Mouse (Mus musculus): ENCODE data around the gene Aqp1. TPM values are rescaled to one million over a fixed set of nuclear protein-coding genes. Genes with fewer than 3 reads are reported as not detected.

Gene Aqp1
- total and polyA plus RNA-seq, 3 experiments, result 57.2 to 95.3 TPM; not detected in 1

- no peak for TF ChIP-seq MAZ (IDR thresholded peaks at IDR 0.05; ENCODE audit: low read depth, low read length)
- peak; percentile 51; the same call in 1 of the 2 replicates for TF ChIP-seq ETS1 (IDR thresholded peaks at IDR 0.05; ENCODE audit: low read depth, low read length)
- no peak for TF ChIP-seq CHD2 (IDR thresholded peaks at IDR 0.05; ENCODE audit: low read length)
- peak; percentile 87 for TF ChIP-seq GATA1 (IDR thresholded peaks at IDR 0.05; ENCODE audit: low read depth, low read length)
- TF ChIP-seq NELFE (IDR thresholded peaks at IDR 0.05; ENCODE audit: low read depth, low read length), result no peak
- TF ChIP-seq ZMIZ1 (IDR thresholded peaks at IDR 0.05; ENCODE audit: low read depth, low read length), result no peak
- no peak for TF ChIP-seq ELF1 (IDR thresholded peaks at IDR 0.05; ENCODE audit: low read depth, low read length)
- TF ChIP-seq POLR2A (IDR thresholded peaks at IDR 0.05; ENCODE audit: control insufficient read depth in 1 of 2, insufficient read depth in 1 of 2, low read depth in 1 of 2, low read length in 2 of 2, poor library complexity in 1 of 2), result no peak
- TF ChIP-seq HCFC1 (IDR thresholded peaks at IDR 0.05; ENCODE audit: low read depth, low read length), result no peak
- TF ChIP-seq TCF12 (IDR thresholded peaks at IDR 0.05; ENCODE audit: low read depth, low read length), result peak; percentile 82
These were observed 34.6 kb downstream of the Aqp1 start (continued) for GRCm38 (mm10) chr6:55370831-55371230.

- no peak within 1 kb of the TSS for H3K9ac ChIP-seq (ENCODE audit: control insufficient read depth, low read depth, low read length, poor library complexity, severe bottlenecking)
- no peak within 1 kb of the TSS for H3K27ac ChIP-seq (ENCODE audit: control insufficient read depth, low read depth, low read length)
- no peak for DNase-seq (ENCODE audit: low read depth, low spot score)
- H3K27me3 ChIP-seq (ENCODE audit: control insufficient read depth in 1 of 2, insufficient read depth in 2 of 2, low read length in 2 of 2), result no peaks in the 10 kb centered on the region
- no peaks in the 10 kb centered on the region for H3K36me3 ChIP-seq (ENCODE audit: control insufficient read depth in 1 of 2, insufficient read depth in 2 of 2, low read length in 2 of 2)
- no peak for TF ChIP-seq ETS1 (IDR thresholded peaks at IDR 0.05; ENCODE audit: low read depth, low read length)
- no peak for TF ChIP-seq SIN3A (IDR thresholded peaks at IDR 0.05; ENCODE audit: low read length)
- TF ChIP-seq TAL1 (IDR thresholded peaks at IDR 0.05; ENCODE audit: low read length), result no peak
- no peak for TF ChIP-seq CHD2 (IDR thresholded peaks at IDR 0.05; ENCODE audit: low read length)
- no peak for TF ChIP-seq E2F4 (IDR thresholded peaks at IDR 0.05; ENCODE audit: borderline replicate concordance, low read depth, low read length)
- no peak for TF ChIP-seq MAX (IDR thresholded peaks at IDR 0.05; ENCODE audit: low read length)
- no peak for TF ChIP-seq GATA1 (IDR thresholded peaks at IDR 0.05; ENCODE audit: low read depth, low read length)
- TF ChIP-seq TCF12 (IDR thresholded peaks at IDR 0.05; ENCODE audit: low read depth, low read length), result no peak
- no peak for TF ChIP-seq MAFK (IDR thresholded peaks at IDR 0.05; ENCODE audit: borderline replicate concordance, low read depth, low read length)
- TF ChIP-seq HCFC1 (IDR thresholded peaks at IDR 0.05; ENCODE audit: low read depth, low read length), result no peak
- no peak for TF ChIP-seq MAZ (IDR thresholded peaks at IDR 0.05; ENCODE audit: low read depth, low read length)
- TF ChIP-seq NRF1 (IDR thresholded peaks at IDR 0.05; ENCODE audit: insufficient read depth, low read depth, low read length, poor library complexity, severe bottlenecking), result no peak
- TF ChIP-seq POLR2AphosphoS2 (IDR thresholded peaks at IDR 0.05; ENCODE audit: low read length), result no peak
- TF ChIP-seq ZKSCAN1 (IDR thresholded peaks at IDR 0.05; ENCODE audit: low read depth, low read length), result no peak
- TF ChIP-seq POLR2AphosphoS5 (IDR thresholded peaks at IDR 0.05; ENCODE audit: borderline replicate concordance, low read depth, low read length), result no peak
- TF ChIP-seq JUND (IDR thresholded peaks at IDR 0.05; ENCODE audit: low read depth, low read length), result no peak
- no peak for TF ChIP-seq TBP (IDR thresholded peaks at IDR 0.05; ENCODE audit: low read depth, low read length)
- no peak for TF ChIP-seq ELF1 (IDR thresholded peaks at IDR 0.05; ENCODE audit: low read depth, low read length)
- no peak for TF ChIP-seq POLR2A (IDR thresholded peaks at IDR 0.05; ENCODE audit: control insufficient read depth in 1 of 2, insufficient read depth in 1 of 2, low read depth in 1 of 2, low read length in 2 of 2, poor library complexity in 1 of 2)
- H3K4me1 ChIP-seq (ENCODE audit: control insufficient read depth in 1 of 2, insufficient read depth in 2 of 2, low read length in 2 of 2), result no peaks in the 10 kb centered on the region
- no peak within 1 kb of the TSS for H3K4me3 ChIP-seq (ENCODE audit: control insufficient read depth in 1 of 2, insufficient read depth in 1 of 2, low read depth in 2 of 2, low read length in 2 of 2)
- no peaks in the 10 kb centered on the region for H3K79me2 ChIP-seq (ENCODE audit: control insufficient read depth, insufficient read depth, low read length, poor library complexity)
- H3K9me3 ChIP-seq (replicated peaks; ENCODE audit: insufficient read depth, low read length), result no peaks in the 10 kb centered on the region
These were observed 39.8 kb downstream of the Aqp1 start, which contains the start of gene Ghrhr for GRCm38 (mm10) chr6:55376076-55376475. Ghrhr (plus strand) TSS chr6:55376295.

All from MEL (cell line).